Mouse (Mus musculus) thymus, postnatal 36 days (tissue): Measurements from ENCODE around the gene Fam71a.
"Not testable (repeated sequence)": the region's sequence is repeated elsewhere in the genome, so short reads cannot be mapped to it uniquely, and the experiment has no call there.

Experiments
- DNase-seq, 2 experiments: peaks; one replicate each; pipeline ENCODE4 v3.0.0; 2022; ENCODE audit warnings: mixed read lengths in 2 of 2

Fam71a gene

GRCm38 (mm10) chr1:191181469-191182259, 17.0 kb upstream of the Fam71a start:
- DNase-seq = no peak

DNA sequence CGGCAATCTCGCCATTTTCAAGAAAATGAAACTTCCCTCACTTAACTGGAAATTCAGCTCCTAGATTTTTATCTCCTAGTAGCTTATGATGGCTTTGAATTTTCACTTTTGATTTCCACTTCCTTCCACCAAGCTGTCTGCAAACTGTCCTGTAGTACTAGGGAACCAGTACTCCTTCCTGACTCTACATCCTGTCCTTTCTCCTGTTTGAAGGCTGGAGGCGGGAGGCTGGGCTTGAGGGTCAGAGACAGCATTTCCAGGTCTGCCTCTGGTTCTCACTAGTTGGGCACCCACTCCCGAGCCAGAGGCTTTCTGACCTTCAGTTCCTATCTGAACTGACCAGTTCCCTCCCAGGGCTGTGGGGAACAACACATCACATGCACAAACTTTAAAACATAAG, 15.8 kb upstream of the Fam71a start:
- DNase-seq = no peak

DNA sequence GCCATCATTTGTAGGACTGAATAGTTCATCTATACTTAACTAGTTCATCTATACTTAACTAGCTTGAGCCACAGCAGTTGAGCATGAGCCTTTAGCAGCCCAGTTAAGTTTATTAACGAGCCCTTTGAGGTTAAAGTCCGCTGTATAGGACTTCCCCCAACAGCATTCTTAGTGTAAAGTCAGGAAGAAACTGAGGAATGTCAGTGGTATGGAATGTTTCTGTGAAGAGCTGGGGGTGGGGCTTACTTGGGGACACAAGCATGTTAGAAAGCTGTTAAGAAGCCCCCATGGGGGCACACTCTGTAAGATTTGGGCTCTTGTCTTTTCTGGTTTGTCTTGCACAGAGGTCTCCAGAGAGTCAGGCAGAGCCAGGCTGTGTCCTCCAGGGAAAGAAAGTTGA, 15.2 kb upstream of the Fam71a start:
- DNase-seq = no peak

DNA sequence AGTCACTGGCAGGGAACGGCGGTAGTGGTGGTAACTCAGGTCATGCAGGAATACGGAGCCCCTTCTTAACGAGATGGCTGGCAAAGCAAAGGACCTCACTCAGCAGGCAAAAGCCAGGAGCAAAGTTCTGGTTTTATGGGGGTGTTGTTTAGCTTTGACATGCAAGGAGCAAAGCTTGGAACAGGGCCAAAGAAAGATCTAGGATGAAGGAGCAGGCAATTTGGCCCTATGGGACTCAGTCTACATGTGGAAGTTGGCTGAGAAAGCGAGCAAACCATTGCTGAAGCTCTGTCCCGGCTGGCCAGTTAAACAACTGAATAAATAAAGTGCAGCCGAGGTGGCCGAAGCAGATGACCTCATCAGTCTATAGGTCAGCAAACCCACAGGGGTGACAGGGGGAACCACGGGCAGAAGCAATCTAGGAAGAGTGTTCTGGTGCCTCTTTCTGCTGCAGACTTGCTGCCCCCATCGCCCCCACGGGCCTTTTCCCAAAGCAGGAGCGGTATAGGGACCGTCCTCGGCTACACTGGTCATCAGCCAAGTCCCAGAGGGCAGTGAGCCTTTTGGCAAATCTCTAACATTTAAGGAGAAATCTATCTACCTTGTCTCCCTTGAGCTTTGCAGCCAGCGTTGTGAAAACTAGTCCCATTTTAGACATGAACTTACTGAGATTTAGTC, 14.0 kb upstream of the Fam71a start:
- no peak for DNase-seq

- no peak for DNase-seq
Observed at GRCm38 (mm10) chr1:191176887-191177286, 12.3 kb upstream of the Fam71a start.

GRCm38 (mm10) chr1:191172487-191172886, 7.9 kb upstream of the Fam71a start:
- DNase-seq = no peak

DNA sequence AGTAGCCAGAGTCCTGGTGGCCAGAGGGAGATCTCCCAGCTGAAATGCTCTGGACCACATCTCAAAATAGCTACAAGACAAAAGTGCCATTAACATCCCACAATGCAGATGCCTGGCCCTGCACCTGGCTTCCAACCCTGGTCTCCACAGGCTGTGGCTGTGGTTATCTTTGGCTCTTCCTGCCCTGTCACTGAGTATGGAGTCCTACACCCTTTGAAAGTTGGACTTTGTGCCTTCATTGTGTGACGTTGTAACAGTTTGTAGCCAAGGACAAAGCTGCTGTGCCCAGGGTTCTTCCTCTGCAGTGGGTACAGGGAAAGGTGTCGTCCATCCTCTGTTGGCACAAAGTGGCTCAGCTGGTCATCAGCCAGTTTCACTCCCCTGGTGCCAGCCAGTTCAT, 5.8 kb upstream of the Fam71a start:
- DNase-seq = no peak

- no peak for DNase-seq
Observed at GRCm38 (mm10) chr1:191166189-191166588, 1.6 kb upstream of the Fam71a start.

- DNase-seq = no peak
Observed at GRCm38 (mm10) chr1:191154314-191154713, 10.3 kb downstream of the Fam71a start.

DNA sequence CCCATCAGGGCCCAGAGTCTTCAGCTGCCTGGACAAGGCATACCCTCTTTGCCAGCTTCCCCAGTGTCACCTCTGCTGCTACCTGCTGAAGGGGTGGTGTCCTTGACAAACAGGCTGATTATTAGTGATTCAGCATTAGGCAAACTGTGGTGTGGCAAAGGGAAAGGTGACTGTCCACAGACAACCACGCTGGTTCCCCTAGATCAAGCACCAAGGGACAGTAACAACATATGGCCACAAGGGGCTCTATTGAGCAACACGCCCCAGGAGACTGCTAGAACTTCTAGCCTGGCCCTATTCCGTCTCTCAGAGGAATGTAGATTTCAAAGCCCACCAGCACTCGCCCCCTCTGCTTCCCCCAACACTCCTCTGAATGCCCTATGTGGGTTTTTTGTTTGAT, 11.6 kb downstream of the Fam71a start:
- peak; percentile 12 to 24 for DNase-seq

DNA sequence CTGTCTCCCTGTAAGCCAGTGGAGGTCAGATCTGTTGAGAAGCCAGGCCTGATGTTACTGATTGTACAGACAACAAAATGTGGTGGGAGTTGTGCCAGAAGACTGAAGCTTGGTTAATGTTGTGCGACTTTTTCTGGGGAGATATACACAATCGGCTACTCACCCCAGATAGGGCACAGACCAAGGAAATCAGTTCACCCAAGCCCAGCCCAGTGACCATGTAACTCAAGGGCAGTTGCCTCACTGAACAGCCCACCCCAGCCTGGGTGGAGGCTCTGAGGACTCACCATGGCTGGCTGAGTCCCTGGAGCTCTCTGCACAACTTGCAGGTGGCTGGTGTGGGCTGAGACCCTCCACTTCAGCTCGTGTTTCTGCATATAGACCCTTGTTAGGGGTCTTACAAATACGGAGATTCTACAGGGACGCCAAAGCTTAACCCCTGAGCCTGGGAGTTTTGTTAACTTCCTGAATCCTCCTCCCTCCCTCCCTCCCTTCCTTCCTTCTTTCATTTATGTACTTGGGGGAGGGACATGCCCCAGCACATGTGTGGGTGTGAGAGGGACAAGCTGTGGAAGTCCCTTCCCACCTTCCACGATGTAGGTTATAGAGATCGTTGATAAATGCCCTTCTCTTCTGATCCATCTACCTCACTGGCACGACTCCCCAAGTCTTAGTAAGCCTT, 13.6 kb downstream of the Fam71a start:
- DNase-seq = no peak

DNA sequence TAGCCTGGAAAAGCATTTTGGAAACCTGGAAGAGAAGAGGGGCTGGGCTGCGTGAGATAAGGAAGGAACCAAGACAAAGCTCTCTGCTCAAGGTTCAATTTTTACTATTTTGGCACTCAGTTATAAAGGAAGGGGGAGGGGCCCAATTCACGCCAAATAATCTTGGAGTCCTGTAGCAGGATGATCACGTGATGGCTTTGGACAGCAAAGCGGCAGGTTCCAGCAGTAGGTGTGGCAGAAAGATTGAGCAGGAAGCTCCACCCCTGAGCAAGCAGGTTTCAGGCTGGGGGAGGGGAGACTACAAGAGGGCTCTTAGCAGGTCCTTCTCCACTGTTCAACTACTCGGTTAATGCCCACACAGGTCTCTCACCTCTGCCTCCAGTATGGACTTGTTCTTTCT, 15.1 kb downstream of the Fam71a start:
- DNase-seq = not testable (repeated sequence)

DNA sequence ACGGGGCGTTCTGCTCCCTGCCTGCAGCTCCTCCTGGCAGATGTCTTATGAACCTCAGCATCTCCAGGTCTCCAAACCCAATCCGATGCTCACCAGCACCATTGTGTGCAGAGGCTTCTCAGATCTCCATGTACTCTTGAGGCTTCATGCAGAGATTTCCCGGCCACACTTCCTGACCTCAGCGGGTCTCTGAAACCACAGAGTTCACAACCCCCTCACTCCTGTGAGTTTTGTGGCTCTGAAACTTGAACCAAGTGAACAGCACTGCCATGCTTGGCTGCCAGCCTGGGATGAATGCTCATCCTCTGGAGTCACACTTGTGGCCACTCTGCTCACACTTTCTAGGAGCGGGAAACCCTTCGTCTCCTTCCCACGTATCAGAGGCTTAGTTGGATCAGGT, 23.6 kb downstream of the Fam71a start:
- no peak for DNase-seq

- DNase-seq = no peak
Observed at GRCm38 (mm10) chr1:191138874-191139495, 25.6 kb downstream of the Fam71a start.

- DNase-seq = no peak
Observed at GRCm38 (mm10) chr1:191138436-191138835, 26.2 kb downstream of the Fam71a start.

GRCm38 (mm10) chr1:191135406-191135805, 29.2 kb downstream of the Fam71a start:
- no peak for DNase-seq

DNA sequence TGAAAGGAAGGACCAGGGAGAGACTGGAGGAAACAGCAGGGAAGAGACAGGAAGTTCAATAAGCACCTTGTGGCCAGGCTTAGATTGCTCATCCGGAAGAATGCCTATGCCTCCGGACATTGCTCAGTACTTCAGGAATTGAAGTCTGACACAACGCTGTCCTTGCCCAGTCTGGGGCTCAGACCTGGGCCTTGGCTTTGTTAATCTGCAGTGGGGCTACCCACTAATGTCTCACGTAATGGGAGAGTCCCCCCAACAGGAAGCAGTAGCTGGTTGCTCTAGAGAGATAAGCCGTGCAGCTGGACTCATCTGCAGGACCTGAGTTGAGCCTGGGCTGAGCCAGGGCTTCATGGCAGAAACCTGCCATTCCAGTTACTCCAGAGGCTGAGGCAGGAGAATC, 31.7 kb downstream of the Fam71a start:
- DNase-seq = no peak

DNA sequence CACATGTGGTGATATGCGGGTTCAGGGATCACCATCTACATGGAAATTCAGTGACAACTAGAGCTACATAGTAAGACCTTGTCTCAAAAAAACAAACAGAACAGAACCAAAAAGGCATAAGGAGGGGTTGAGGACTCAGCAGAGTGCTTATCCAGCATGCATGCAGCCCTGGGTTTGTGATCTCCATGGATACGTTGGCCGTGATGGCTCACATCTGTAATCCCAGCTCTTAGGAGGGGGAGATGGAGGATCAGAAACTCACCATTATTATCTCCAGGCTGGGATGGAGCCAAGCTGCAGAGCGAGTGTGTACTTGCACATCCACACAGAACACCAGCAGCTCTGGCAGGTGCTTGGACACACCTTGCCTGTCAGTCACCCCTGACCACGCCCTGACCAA, 32.4 kb downstream of the Fam71a start:
- DNase-seq = no peak

- no peak for DNase-seq
Observed at GRCm38 (mm10) chr1:191131692-191132091, 32.9 kb downstream of the Fam71a start.

DNA sequence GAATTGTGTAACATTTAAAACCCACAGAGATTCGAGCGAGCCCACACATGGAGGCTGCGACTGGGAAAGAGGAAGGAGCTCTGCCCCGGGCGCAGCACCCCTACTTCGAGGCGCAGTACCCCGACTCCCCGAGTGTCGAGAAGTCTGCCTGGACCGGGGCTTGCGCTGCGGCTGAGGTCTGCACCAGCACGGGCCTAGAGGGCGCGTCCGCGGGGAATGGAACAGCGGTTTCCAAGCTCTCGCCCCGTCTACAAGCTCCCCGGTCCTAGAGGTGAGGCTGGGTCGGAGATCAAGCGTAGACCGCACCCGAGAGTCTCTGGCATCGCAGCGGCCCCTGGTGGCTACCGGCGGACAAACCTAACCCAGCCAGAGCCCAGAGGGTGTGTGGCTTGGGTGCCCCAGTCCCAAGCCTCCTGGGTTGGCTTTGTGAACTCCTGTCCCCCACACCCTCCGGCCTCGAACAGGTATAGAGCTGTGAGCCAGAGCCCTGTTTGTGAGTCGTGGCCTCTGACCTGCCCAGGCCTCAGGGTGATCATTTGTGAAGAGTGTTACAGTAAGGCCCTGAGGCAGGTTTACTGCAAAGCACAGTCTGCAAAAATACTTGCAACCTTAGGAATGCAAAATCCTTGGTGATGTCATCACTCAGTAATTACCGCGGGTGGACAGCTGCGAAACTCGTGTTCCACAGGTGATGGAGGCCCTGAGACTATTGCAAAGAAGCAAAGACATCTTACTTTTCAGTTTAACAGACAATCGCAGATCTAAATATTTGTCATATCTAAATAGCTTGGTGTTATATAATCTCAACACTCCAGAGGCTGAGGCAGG, 38.6 kb downstream of the Fam71a start:
- DNase-seq = peak; percentile 67 to 71

DNA sequence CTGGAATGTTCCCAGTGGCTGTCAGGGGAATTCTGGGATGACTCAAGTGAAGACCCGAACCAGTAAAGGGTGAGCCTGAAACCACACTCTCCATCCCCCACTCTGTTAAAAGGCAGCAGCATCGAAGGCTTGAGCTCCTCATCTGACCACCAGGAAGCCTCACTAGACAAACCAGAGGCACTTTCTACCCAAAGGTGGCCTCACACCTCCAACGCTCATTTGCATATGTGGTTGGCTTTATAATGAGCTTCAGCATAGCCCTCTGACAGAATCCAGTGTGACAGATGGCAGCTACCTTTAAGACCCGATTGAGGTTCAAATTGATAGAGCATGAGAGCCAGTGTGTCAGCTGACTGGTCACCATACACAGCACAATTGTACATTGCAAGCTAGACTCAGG, 40.3 kb downstream of the Fam71a start:
- no peak for DNase-seq

DNA sequence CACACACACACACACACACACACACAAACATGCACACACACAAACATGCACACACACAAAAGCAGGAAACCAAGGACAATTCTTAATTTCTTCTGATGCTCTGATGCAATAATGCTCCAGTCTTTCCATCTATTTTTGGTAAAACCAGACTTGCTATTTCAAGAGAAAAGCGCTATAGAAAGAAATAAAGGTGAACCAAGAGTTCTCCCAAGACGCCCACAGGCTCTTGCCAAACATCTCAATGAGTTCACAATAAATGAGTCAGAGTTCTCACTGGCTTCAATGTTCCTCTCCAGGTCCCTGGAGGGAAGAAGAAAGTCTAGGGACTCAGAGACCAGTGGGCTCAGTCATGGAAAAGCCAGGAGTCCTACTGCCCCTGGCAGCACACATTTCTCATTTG, 40.9 kb downstream of the Fam71a start:
- DNase-seq = no peak

GRCm38 (mm10) chr1:191122744-191123143, 41.9 kb downstream of the Fam71a start:
- no peak for DNase-seq
